Mouse (Mus musculus) 3134 (cell line): ENCODE data around the gene Oxt.

Source experiments
- DNase-seq: peaks from one replicate; pipeline ENCODE4 v3.0.0-alpha.2; 2011; ENCODE audit warnings: low spot score; ENCODE audit not compliant: insufficient read length; ENCODE audit errors: extremely low read depth

Oxt gene

GRCm38 (mm10) chr2:130577632-130578031, 1.7 kb downstream of the Oxt start:
- DNase-seq, result peak; percentile 69

- peak; percentile 75 for DNase-seq
These were observed 2.2 kb downstream of the Oxt start for GRCm38 (mm10) chr2:130578148-130578547.

GRCm38 (mm10) chr2:130579791-130580190, 3.8 kb downstream of the Oxt start:
- DNase-seq, result no peak

GRCm38 (mm10) chr2:130581201-130581600, 5.2 kb downstream of the Oxt start:
- no peak for DNase-seq

GRCm38 (mm10) chr2:130582552-130582951, 6.6 kb downstream of the Oxt start, which contains the start of gene Avp:
Gene Avp, minus strand, starts transcription at chr2:130582554.
- no peak for DNase-seq

GRCm38 (mm10) chr2:130583902-130584560, 8.1 kb downstream of the Oxt start:
- peak; percentile 41 for DNase-seq

GRCm38 (mm10) chr2:130586016-130586415, 10.0 kb downstream of the Oxt start:
- no peak for DNase-seq

GRCm38 (mm10) chr2:130588373-130588772, 12.4 kb downstream of the Oxt start:
- DNase-seq, result no peak

- no peak for DNase-seq
These were observed 13.2 kb downstream of the Oxt start for GRCm38 (mm10) chr2:130589157-130589556.

- no peak for DNase-seq
These were observed 13.8 kb downstream of the Oxt start for GRCm38 (mm10) chr2:130589761-130590160.

GRCm38 (mm10) chr2:130591016-130591415, 15.0 kb downstream of the Oxt start:
- DNase-seq, result no peak

GRCm38 (mm10) chr2:130595596-130595995, 19.6 kb downstream of the Oxt start:
- no peak for DNase-seq

GRCm38 (mm10) chr2:130597601-130598010, 21.6 kb downstream of the Oxt start:
- no peak for DNase-seq

- DNase-seq, result no peak
These were observed 22.4 kb downstream of the Oxt start for GRCm38 (mm10) chr2:130598399-130598798.

GRCm38 (mm10) chr2:130602195-130602594, 26.2 kb downstream of the Oxt start:
- no peak for DNase-seq

- DNase-seq, result peak; percentile 17
These were observed 37.1 kb downstream of the Oxt start for GRCm38 (mm10) chr2:130613091-130613490.

- DNase-seq, result no peak
These were observed 43.0 kb downstream of the Oxt start for GRCm38 (mm10) chr2:130618972-130619371.
